Mouse (Mus musculus) colon, adult 2 months (tissue): ENCODE measurements around the gene Vmn1r45. TPM values are rescaled to one million over a fixed set of nuclear protein-coding genes. Genes with fewer than 3 reads are reported as not detected.

ENCODE experiments used
- polyA plus RNA-seq: library from polyadenylated mRNA; depleted of rRNA; stranded (reverse); fragments of >200 nt; gene quantifications from 2 replicates; pipeline ENCODE4 v1.2.3, GENCODE M21; 2012; rRNA removed

Vmn1r45 gene
- not detected in 2 replicates for polyA plus RNA-seq

GRCm38 (mm10) chr6:89940498-89940897 is at the start of gene Vmn1r45:
TSS of gene Vmn1r45 (minus strand) at chr6:89940598.

GRCm38 (mm10) chr6:89969013-89969412 is 28.6 kb upstream of the Vmn1r45 start, which contains the start of gene Vmn1r46:
TSS of gene Vmn1r46 (plus strand) at chr6:89969313.

GRCm38 (mm10) chr6:89883360-89883759 is 57.0 kb downstream of the Vmn1r45 start, which contains the start of gene Vmn1r44:
TSS of gene Vmn1r44 (plus strand) at chr6:89883660.

Other genes starting within 250 kb of the Vmn1r45 start
- not detected in 2 replicates for gene Vmn1r40, start 233.1 kb downstream of the Vmn1r45 start, polyA plus RNA-seq
- not detected in 2 replicates for gene Vmn1r41, start 199.8 kb downstream of the Vmn1r45 start, polyA plus RNA-seq
- not detected in 2 replicates for gene Vmn1r42, start 64.2 kb downstream of the Vmn1r45 start, polyA plus RNA-seq
- gene Vmn1r43, start 64.2 kb downstream of the Vmn1r45 start, polyA plus RNA-seq, result not detected in 2 replicates
- gene Vmn1r44, start 56.9 kb downstream of the Vmn1r45 start, polyA plus RNA-seq, result not detected in 2 replicates
- gene Vmn1r46, start 28.7 kb upstream of the Vmn1r45 start, polyA plus RNA-seq, result not detected in 2 replicates
- gene Vmn1r47, start 75.5 kb upstream of the Vmn1r45 start, polyA plus RNA-seq, result not detected in 2 replicates
- not detected in 2 replicates for gene Vmn1r48, start 96.2 kb upstream of the Vmn1r45 start, polyA plus RNA-seq
- not detected in 2 replicates for gene Vmn1r49, start 137.9 kb upstream of the Vmn1r45 start, polyA plus RNA-seq
- gene Vmn1r50, start 160.8 kb upstream of the Vmn1r45 start, polyA plus RNA-seq, result not detected in 2 replicates
- gene Vmn1r51, start 182.0 kb upstream of the Vmn1r45 start, polyA plus RNA-seq, result not detected in 2 replicates
- not detected in 2 replicates for gene Vmn1r52, start 234.2 kb upstream of the Vmn1r45 start, polyA plus RNA-seq